Mouse (Mus musculus) ZHBTc4 (cell line): ENCODE measurements around the gene Cldn24.
A peak's percentile ranks its signal among the peaks of the same experiment; 100 is the strongest.
"Not testable (repeated sequence)": the region's sequence is repeated elsewhere in the genome, so short reads cannot be mapped to it uniquely, and the experiment has no call there.

ENCODE experiments used
- DNase-seq: peaks from one replicate; pipeline ENCODE4 v3.0.0-alpha.2; 2011; ENCODE audit warnings: low read depth, low spot score

Gene Cldn24

DNA sequence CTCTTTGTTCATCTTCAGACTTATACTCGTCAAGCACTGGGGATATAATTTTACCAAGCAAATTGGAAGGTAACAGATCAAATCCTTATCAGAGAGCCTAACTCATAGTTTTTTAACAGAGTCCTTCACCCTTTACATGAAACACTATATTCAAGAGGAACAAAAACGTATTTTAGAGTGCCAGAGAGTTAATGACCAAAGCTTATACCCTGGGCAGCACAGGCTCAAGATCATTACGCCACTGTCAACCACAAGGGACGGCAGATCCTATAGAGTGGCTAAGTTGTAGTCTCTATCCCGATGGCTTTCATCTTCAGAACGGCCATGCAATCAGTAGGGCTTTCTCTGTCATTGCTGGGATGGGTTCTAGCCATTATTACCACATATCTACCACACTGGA is at the start of gene Cldn24:
TSS of gene Cldn24 (plus strand) at position 301 of the 400 bp plus-strand sequence.
- no peak for DNase-seq

DNA sequence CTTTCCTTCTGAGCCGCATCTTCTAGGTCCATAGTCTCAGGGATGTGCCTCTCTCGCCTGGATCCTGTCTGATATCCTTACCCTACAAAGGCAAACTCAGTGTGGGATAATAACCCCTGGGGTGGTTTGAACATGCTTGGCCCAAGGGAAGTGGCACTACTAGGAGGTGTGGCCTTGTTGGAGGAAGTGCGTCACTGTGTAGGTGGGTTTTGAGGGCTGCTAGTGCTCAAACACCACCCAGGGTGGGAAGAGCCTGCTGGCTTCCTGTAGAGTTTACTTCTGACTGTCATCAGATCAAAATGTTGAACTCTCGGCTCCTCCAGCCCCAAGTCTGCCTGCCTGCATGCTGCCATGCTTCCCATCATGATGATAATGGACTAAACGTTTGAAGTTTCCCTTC is 49.0 kb upstream of the Cldn24 start:
- DNase-seq, result peak; percentile 71

DNA sequence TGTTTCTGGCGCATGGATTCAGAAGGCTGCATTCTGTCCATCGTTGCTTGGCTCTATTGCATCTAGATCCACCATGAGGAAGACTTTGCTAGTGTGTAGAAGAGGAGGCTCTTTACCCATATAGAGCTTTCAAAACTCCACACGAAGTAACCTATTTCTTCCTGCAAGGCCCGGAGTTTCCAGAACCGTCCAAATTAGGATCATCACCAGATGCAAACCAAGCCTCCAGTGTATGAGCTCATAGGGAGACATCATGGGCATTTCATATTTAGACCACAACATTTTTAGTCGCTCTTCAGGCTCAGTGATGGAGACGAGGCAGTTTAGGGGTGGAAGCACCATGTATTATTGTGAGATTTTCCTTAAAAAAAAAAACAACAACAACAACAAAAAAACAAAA is 44.5 kb upstream of the Cldn24 start:
- no peak for DNase-seq

DNA sequence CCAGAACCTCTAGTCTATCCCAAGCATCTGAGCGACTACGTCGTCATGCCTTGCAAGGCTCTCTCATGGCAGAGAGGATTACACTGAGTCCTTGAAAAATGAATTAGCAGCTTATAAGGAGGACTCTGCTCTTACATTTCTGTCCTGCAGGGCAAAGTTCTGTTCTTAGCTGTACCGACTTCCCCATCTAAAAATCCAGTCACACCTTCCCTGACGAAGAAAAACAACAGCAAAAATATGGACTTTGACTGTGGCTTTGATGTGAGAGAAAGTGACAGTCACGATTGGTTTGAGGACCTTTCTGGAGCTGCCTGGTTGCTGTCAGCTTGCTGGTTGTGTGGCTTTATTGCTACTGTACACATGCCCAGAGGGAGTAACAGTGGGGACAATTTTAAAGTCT is 42.4 kb upstream of the Cldn24 start:
- DNase-seq, result no peak

DNA sequence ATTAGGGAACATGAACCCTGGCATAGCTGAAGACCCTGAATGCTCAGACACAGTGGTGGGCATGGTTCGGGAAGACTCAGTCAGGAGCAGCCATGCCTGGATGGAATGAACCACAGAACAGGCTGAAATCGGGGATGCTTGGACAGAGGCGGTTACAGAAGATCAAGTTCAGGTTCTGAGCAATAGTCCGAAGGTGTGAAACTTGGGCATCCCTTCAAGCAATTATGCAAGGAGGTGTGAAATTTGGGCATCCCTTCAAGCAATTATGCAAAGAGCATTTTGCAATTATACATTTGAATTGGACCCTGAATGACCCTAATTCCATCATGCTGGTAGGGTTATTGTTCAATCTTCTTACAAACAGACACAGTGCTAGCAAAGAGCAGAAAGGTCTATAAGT is 40.1 kb upstream of the Cldn24 start:
- no peak for DNase-seq

DNA sequence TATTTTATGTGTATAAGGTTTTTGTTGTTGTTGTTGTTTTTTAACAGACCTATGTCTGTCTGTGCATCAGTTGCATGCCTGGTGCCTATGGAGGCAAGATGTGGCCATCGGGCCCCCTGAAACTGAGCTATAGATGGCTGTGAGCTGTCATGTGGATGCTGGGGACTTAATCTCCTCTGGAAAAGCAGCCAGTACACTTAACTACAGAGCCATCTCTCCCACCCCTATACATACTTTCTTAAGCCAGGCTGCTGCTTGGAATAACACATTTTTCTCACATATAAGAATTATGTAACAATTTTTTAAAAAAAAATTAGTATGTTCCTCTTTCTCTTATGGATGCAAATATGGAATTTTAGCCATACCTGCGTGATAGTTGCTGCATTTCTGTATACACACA is 38.4 kb upstream of the Cldn24 start:
- no peak for DNase-seq

DNA sequence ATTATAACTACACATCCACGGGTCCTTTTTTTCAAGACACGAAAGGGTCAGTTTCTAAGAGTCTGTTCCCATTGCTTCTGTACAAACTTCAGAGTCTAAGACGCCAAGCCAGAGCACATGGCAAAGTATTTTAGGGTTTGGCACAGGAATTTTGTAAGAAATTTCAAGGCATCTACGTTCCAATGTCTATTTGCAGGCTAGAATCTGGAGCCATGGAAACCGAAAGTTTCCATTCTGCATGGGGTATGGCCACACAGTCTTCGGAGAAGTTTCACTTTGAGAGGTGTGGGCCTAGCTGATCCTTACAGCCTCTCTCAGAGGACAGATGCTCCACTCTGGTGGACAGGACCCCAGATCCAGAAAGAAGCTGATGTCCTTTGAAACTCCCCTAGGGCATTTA is 38.0 kb upstream of the Cldn24 start:
- no peak for DNase-seq

DNA sequence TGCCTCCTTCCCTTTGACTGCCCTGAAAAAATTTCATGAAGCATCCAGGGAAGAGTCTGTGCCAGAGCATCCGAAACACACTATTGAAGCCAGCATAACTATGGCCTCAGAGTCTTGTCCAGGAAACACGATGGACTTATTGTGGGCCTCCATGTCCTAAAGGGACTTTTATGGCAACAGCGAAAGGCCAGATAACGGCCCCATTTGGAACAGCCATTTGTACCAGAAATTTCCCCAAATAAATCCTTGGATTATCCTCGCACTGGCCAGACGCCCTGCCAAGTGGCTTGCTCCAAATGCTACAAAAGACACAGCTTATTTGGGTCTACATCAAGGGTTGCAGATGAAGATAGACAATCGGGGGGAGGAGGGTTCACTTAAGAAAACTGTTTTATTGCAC is 37.5 kb upstream of the Cldn24 start:
- no peak for DNase-seq

DNA sequence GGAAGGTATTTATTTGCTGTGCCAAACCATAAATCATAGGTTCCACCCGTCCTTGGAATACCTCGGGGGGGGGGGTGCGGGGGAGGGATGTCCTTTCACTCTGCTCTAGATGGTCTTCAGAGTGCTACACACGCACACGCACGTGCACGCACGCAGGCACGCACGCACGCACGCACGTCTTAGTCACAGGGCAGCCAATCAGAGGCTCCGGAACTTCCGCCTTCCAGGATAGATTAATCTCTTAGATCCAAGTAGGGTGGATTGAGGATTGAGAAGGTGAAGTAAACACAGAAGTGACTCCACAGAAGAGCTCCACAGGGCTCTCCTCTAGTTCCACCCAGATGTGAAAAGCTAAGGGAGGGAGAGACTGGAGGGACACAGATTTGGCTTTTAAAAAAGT is 35.6 kb upstream of the Cldn24 start:
- peak; percentile 42 for DNase-seq

DNA sequence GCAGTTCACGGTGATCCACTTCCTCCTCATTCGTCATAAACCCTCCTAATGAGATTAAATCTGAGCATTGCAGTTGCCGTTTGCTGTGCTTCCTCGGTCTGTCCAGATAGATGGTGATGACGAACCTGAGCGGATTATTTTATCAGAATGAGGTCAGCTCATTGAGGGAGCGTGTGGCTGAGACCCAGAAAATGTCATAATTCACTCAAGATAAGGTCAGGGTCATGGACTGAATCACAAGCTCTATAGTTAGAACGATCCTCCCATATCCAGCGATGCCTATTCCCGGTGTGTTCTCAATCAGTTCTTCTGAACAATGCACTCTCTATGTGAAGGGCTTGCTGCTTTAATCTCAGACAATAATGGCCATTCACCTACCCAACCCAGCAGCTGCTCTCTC is 34.2 kb upstream of the Cldn24 start:
- no peak for DNase-seq

DNA sequence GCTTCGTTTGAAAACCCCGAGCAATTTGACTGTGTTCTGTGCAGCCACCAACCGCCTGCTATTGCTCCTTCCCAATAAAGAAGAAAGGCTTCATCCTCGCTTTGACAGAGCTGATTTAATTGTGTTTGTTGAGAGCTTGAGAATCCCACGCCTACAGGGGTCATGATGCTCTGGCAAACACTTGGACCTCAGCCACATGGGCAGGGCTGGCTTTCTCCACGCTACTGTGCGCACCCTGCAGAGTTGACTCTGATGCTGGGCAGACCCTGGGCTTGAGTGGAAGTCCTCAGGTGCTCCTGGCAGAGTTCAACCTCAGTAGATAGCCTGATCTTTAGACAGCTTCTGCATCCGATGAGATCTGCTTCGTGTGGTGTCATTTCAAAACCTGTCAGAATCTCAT is 30.0 kb upstream of the Cldn24 start:
- DNase-seq, result no peak

DNA sequence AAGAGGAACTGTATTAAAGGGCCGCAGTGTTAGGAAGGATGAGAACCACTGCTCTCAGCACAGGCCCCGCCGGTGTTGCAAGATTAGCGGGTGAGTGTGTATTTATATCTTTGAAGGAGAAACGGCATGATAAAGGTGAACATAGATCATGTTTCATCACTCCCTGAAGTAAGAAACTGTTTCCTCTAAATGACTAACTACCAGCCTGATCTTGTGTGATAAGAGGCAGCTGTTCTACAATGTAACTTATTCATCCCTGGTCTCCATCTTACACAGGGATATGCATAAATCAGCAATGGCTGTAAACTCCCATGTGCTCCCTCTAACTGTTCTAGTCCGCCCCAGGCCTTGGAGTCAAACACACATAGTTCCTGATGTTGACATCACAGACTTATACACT is 22.5 kb upstream of the Cldn24 start:
- DNase-seq, result no peak

DNA sequence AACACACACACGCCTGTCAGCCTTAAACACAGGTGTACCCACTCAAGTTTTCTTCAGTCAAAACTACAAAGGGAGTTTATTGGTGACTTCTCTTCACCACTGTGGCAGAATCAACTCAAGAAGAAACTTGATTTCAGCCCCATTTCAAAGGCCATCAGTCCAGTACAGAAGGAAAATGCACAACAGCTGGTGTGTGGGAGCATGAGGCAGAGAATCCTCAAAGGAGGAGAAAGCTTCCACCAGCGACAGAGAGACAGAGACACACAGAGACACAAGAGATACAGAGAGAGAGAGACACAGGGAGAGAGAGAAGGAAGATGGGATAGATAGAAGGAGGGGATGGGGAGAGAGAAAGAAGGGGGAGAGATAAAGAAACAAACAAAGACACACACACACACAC is 19.6 kb upstream of the Cldn24 start:
- DNase-seq, result no peak

DNA sequence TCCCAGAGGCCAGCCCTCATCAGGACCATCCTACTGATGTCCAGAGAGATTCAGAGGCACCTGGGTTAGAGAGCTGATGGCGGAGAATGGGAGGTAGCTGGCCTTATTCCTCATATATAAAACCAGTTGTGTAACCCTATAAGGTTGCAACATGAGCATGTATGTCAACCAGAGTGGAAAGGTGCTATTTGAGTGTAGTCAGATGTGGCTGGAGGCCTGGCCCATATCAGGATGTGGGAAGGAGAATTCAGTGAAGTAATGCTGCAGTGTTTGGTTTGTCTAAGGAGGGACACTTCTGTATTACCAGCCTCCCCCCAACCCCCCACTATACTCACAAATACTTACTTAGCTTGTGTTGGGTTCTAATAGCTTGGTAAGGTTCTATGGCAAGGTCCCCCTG is 17.7 kb upstream of the Cldn24 start:
- no peak for DNase-seq

DNA sequence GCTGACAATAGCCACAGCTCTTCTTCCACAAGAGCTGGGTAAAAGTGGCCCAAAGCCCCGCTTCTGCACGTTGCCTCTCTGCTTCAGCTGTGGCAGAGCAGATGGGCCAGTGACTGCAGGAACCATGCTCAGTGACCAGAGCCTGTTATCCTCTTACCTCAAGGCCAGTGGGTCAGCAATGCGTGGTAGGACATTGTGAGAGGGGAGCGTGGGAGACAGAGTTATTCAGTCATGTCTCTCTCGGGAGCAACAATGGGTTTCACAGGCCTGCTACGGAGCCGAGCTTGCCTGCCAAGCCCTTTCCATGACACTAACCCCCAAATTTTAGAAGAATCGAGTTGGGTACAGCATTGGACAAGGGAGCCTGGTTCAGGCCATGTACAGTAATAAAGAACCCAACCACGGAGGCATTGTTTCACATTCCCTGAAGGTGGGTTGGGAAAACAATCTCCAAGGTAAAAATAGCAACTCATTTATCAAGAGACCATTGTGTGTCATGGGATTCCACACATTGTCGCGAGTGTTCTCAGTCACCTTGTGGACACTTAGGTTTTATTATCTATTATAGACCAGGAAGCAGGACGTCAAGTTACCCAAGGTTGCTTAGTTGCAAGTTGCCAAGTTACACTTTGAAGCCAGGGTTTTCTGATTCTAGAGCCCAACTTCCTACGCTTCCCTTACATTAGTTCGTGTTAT is 11.8 kb upstream of the Cldn24 start:
- DNase-seq, result no peak

DNA sequence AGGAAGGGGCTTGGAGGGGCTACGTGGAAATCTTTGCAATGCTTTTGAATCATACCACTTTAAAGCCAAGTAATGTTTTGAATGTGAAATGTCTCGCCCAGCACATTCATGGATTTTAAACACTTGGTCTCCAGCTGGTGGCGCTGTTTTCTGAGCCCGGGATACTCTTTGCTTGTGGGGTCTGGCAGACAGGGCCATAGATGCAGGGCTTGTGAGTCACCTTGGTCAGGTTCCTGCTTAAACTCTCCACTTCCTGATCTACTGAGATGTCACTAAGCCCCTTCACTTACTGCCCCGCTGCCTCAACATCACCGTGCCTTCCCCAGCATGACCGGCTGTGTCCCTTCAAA is 11.3 kb upstream of the Cldn24 start:
- DNase-seq, result peak; percentile 74

DNA sequence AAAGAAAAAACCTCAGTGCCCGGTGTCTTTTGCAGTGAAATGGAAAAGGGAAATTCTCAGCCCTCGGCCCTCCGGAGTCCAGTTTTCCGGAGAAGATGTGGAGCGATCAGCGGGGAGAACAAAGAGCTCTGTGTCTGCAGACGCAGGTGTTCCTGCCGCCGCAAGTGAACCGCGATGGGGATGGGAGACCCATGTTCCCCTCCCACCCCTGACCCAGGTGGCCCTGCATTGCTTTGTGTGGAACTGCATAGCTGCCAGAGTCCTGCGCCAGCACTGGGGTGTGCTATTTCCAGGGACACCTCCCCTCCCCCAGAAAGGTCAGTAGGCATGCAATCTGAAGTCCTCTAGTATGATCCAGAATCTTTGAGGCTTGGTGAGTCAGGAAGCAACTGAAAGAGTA is 10.7 kb upstream of the Cldn24 start:
- no peak for DNase-seq

DNA sequence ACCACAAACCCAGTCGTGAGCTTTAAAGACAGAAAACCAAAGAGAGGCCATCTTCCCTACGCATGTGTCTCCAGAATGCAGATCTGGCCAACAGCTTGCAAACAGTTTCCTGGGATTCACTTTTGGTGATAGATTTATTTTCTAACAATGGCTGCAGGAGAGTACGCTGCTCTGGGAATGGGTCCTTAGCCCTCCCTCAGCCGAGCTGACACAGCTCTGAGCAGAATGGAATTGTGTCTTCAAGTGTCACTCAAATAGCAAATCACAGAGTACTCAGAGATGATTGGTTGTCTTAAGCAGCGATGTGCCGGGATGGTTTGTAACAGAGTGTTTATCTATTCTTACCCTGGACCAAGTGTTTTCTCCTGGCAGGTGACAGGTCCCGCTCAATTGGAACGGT is 2.9 kb upstream of the Cldn24 start:
- DNase-seq, result no peak

DNA sequence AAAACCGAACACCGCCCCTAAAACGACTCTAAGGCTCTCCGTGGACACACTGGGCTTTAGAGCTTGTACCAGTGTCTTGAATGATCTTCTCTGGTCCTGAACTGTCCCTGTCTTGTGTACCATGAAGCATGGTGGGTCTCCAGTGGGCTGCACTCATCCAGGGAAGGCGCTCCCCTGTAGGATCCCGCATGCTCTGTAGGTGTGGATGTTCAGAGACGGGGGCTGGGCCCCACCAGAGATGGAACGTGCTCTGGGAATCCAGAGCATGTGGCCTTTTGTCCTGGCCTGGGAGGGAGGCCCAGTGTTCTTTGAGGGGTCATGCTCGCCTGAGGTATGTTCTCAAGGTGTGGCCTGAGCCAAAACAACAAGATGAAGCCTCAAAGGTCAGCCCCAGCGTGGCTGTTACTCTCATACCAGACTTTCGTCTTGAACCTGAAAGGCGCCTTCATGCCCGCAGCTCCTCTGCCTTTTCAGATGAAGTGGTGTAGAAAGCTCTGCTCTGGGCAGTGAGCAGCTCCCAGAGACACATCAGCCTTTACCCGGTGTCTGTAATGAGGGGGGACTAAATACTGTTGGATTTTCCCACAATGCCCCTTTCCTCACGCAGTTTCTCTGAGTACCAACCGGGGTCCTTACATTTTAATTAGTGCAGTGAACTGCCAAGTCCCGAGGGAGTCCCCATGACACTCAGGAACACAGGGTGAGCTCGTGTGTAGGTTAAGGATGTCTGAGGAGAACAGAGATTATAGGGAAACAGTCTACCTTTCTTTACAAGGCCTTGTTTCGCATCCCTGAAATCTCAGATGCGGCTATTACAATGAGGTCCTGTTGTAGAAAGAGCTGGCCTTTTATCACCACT is 800 bp upstream of the Cldn24 start:
- no peak for DNase-seq

DNA sequence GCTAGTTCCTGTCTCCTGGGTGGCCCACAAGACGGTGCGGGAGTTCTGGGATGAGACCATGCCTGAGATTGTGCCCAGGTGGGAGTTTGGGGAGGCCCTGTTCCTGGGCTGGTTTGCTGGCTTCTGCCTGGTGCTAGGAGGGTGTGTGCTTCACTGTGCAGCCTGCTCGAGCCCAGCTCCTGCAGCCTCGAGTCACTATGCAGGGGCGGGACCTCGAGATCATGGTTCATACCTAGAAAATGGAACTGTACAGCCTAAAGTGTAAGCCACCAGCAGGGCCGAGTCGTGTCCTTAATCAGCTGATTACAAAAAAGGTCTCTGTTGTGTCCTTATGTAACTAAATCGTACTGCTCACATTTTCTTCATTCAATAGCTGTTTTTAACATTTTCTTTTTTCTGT is 598 bp downstream of the Cldn24 start:
- not testable (repeated sequence) for DNase-seq

DNA sequence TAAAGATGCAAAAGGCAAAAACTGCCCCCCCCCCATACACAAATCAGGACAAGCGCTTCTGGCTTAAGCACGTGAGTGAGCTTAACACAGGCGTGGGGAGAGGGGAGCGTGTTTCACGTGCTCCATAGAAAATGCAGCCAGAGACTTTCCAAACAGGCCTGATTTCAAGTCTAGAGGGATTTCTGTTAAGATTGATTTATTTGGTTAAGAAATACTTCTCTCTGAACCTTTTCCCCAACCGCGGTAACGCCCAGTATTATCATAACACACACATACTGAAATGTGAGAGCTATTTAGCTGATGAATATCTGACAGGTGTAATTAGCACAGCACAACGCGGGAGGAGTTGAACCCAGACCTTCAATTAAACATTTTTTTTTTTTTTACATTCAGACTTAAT is 1.8 kb downstream of the Cldn24 start:
- no peak for DNase-seq

DNA sequence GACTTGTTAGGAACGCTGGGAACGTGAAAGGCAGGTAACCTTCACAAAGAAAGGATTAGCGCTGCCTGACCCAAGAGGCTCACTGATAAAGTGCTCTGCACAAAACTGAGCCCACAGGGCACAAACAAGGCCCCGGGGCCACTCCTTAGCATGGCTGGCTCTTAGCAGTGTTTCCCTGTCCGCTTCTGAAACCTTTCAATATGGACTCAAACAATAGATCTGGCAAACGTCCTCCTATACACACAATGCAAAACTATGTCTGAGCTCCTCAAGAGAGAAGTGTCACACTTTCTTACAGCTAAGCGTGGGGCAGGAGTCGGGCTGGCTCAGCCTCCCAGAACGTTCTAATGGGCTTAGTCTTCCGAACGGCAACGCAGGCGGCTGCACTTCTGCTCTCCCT is 2.2 kb downstream of the Cldn24 start, which contains the start of gene Cldn22:
TSS of gene Cldn22 (plus strand) at position 301 of the 400 bp plus-strand sequence.
- peak; percentile 33 for DNase-seq

DNA sequence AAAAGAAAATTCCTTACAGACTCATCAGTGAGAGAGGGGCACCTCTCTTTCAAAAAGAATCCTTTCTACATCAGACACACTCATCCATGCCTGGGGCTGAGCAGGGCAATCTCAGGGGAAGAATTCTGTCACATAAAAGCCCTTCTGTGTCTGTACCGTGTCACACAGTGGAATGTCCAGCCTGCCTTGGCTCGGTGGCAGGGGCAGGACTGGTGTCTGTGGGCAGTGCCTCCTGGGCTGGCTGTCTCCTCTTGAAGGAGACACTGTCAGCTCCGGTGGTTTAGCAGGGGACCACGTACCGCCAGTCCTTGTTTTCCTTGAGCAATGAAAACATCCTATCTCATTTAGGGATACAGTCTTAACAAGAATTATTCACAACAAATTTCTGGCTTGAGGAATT is 3.7 kb downstream of the Cldn24 start:
- no peak for DNase-seq
